In genomic region chr14:54270413-54270812, GRCm38 (mm10) we compare ENCODE assay signal across 27 mouse cellular contexts. TPM values are rescaled to one million over a fixed set of nuclear protein-coding genes. Genes with fewer than 3 reads are reported as not detected.
"Had no signal": no experiment of that assay in that cellular context is flagged by ENCODE, and none has a peak within 500 bp of the region (broad histone marks: within the 10 kb centered on the region; RNA-seq: fewer than 3 reads in every experiment).

No protein-coding gene starts in this region.

- H3K4me3 ChIP-seq: neural tube, embryonic 12.5 days; neural tube, embryonic 13.5 days; neural tube, embryonic 15.5 days; stomach, embryonic 15.5 days had no signal

- H3K9me3 ChIP-seq: neural tube, embryonic 12.5 days; neural tube, embryonic 13.5 days; neural tube, embryonic 15.5 days; stomach, embryonic 15.5 days had no signal

- H3K27ac ChIP-seq: neural tube, embryonic 12.5 days; neural tube, embryonic 13.5 days; neural tube, embryonic 15.5 days; stomach, embryonic 15.5 days; stomach, postnatal 0 days had no signal

- H3K27me3 ChIP-seq: neural tube, embryonic 12.5 days; neural tube, embryonic 13.5 days; neural tube, embryonic 15.5 days; stomach, embryonic 15.5 days had no signal

- H3K4me1 ChIP-seq: neural tube, embryonic 12.5 days; neural tube, embryonic 13.5 days; neural tube, embryonic 15.5 days; stomach, embryonic 15.5 days had no signal

- DNase-seq: retina, postnatal 1 day; right cerebral cortex, adult 18-20 months; right cerebral cortex, postnatal 14 days; right cerebral cortex, postnatal 25 days; right cerebral cortex, postnatal 4 days; spleen, adult 18-20 months; thymus, adult 18-20 months; thymus, adult 2 months; thymus, postnatal 14 days; thymus, postnatal 25 days; thymus, postnatal 36 days; thymus, postnatal 4 days had no signal

RNA-seq across cellular contexts. Expression of gene Olfr49, which starts 14.3 kb away (rescaled TPM):
- total RNA-seq: neutrophil, adult 5-6 weeks had no signal
- polyA plus RNA-seq: neural tube, embryonic 11.5 days; neural tube, embryonic 12.5 days; neural tube, embryonic 13.5 days; neural tube, embryonic 14.5 days; neural tube, embryonic 15.5 days; small intestine, adult 2 months; spleen, adult 2 months; stomach, embryonic 14.5 days; stomach, embryonic 15.5 days; stomach, embryonic 16.5 days; testis, adult 2 months; thymus, adult 2 months; thymus, postnatal 0 days; urinary bladder, adult 2 months had no signal
